Mouse (Mus musculus): Measurements from ENCODE around the gene Brd4. TPM values are rescaled to one million over a fixed set of nuclear protein-coding genes. Genes with fewer than 3 reads are reported as not detected.
A peak's percentile ranks its signal among the peaks of the same experiment; 100 is the strongest.

Gene Brd4
- total RNA-seq (2012; rRNA removed) (12.3 and 18.3 TPM in 2 replicates), polyA plus RNA-seq (2012; ENCODE audit: insufficient read depth in 1 of 2, insufficient read length in 2 of 2, low read depth in 1 of 2, low replicate concordance in 2 of 2, missing spikeins in 1 of 2) (10 to 100 TPM in 1 of 2 experiments, not detected in 1; 91.4 TPM)

GRCm38 (mm10) chr17:32284262-32285137 lies at the start of gene Brd4:
Gene Brd4 (minus strand): TSS chr17:32284722.
- Histone ChIP-seq H3K27ac (ENCODE audit: control insufficient read depth, low read depth, low read length) (peak within 1 kb of the TSS; percentile 84), H3K27me3 (ENCODE audit: control insufficient read depth in 1 of 2, insufficient read depth in 2 of 2, low read length in 2 of 2) (no peaks in the 10 kb centered on the region), H3K4me1 (ENCODE audit: control insufficient read depth in 1 of 2, insufficient read depth in 2 of 2, low read length in 2 of 2) (peaks cover 10 to 12% of the 10 kb centered on the region in 2 experiments), H3K36me3 (ENCODE audit: control insufficient read depth in 1 of 2, insufficient read depth in 2 of 2, low read length in 2 of 2) (peaks cover 0 to 36% of the 10 kb centered on the region in 2 experiments; a peak in 2 of 4 replicates), H3K9me3 (replicated peaks; ENCODE audit: insufficient read depth, low read length) (no peaks in the 10 kb centered on the region), H3K9ac (ENCODE audit: control insufficient read depth, low read depth, low read length, poor library complexity, severe bottlenecking) (peak within 1 kb of the TSS; percentile 89), H3K79me2 (ENCODE audit: control insufficient read depth, insufficient read depth, low read length, poor library complexity) (peaks cover 52% of the 10 kb centered on the region), H3K4me3 (ENCODE audit: control insufficient read depth in 1 of 2, insufficient read depth in 1 of 2, low read depth in 2 of 2, low read length in 2 of 2) (peak within 1 kb of the TSS; percentile 67 to 69)
- DNase-seq (ENCODE audit: low read depth, low spot score) = peak; percentile 93
- no peak for TF ChIP-seq MEF2A (IDR thresholded peaks at IDR 0.05; ENCODE audit: extremely low read depth, insufficient replicate concordance, low read depth, low read length, poor library complexity, severe bottlenecking)
- TF ChIP-seq TBP (IDR thresholded peaks at IDR 0.05; ENCODE audit: low read depth, low read length) = peak; percentile 46; the same call in 1 of the 2 replicates
- TF ChIP-seq HCFC1 (IDR thresholded peaks at IDR 0.05; ENCODE audit: low read depth, low read length) = peak; percentile 76
- TF ChIP-seq RAD21 (IDR thresholded peaks at IDR 0.05; ENCODE audit: low read depth, low read length) = no peak
- TF ChIP-seq EP300 (IDR thresholded peaks at IDR 0.05; ENCODE audit: low read depth in 1 of 2, low read length in 2 of 2) = no peak
- no peak for TF ChIP-seq RCOR1 (IDR thresholded peaks at IDR 0.05; ENCODE audit: low read depth, low read length)
- no peak for TF ChIP-seq SMC3 (IDR thresholded peaks at IDR 0.05; ENCODE audit: low read depth, low read length)
- TF ChIP-seq MYB (IDR thresholded peaks at IDR 0.05; ENCODE audit: low read depth, low read length) = peak; percentile 5; the same call in 1 of the 2 replicates
- peak; percentile 5; the same call in 1 of the 2 replicates for TF ChIP-seq ETS1 (IDR thresholded peaks at IDR 0.05; ENCODE audit: low read depth, low read length)
- peak; percentile 67 for TF ChIP-seq MXI1 (IDR thresholded peaks at IDR 0.05; ENCODE audit: low read depth, low read length)
- TF ChIP-seq CHD1 (IDR thresholded peaks at IDR 0.05; ENCODE audit: low read depth, low read length) = no peak
- TF ChIP-seq ZNF384 (IDR thresholded peaks at IDR 0.05; ENCODE audit: low read depth, low read length) = no peak
- TF ChIP-seq TAL1 (IDR thresholded peaks at IDR 0.05; ENCODE audit: low read length) = no peak
- TF ChIP-seq ZC3H11A (IDR thresholded peaks at IDR 0.05; ENCODE audit: low read depth, low read length) = no peak
- no peak for TF ChIP-seq ELF1 (IDR thresholded peaks at IDR 0.05; ENCODE audit: low read depth, low read length)
- TF ChIP-seq ZKSCAN1 (IDR thresholded peaks at IDR 0.05; ENCODE audit: low read depth, low read length) = no peak
- TF ChIP-seq POLR2AphosphoS2 (IDR thresholded peaks at IDR 0.05; ENCODE audit: low read length) = peak; percentile 85
- TF ChIP-seq MAZ (IDR thresholded peaks at IDR 0.05; ENCODE audit: low read depth, low read length) = no peak
- no peak for TF ChIP-seq MYC (IDR thresholded peaks at IDR 0.05; ENCODE audit: low read depth, low read length)
- no peak for TF ChIP-seq GATA1 (IDR thresholded peaks at IDR 0.05; ENCODE audit: low read depth, low read length)
- 0 out of 6 replicates have a peak, but pooled peaks of 1 of the 3 experiments have one; percentile 0 for TF ChIP-seq CTCF (IDR thresholded peaks at IDR 0.05 in 2 of 3, conservative IDR thresholded peaks at IDR 0.05 in 1 of 3; ENCODE audit: control insufficient read depth in 1 of 3, insufficient read depth in 1 of 3, low read depth in 2 of 3, low read length in 3 of 3, poor library complexity in 1 of 3, severe bottlenecking in 1 of 3)
- TF ChIP-seq MAFK (IDR thresholded peaks at IDR 0.05; ENCODE audit: borderline replicate concordance, low read depth, low read length) = no peak
- peak; percentile 81; the same call in 1 of the 2 replicates for TF ChIP-seq ZMIZ1 (IDR thresholded peaks at IDR 0.05; ENCODE audit: low read depth, low read length)
- TF ChIP-seq USF2 (IDR thresholded peaks at IDR 0.05; ENCODE audit: borderline replicate concordance in 1 of 2, insufficient read depth in 1 of 2, low read depth in 1 of 2, low read length in 2 of 2) = no peak
- TF ChIP-seq MAX (IDR thresholded peaks at IDR 0.05; ENCODE audit: low read length) = no peak
- no peak for TF ChIP-seq CHD2 (IDR thresholded peaks at IDR 0.05; ENCODE audit: low read length)
- no peak for TF ChIP-seq E2F4 (IDR thresholded peaks at IDR 0.05; ENCODE audit: borderline replicate concordance, low read depth, low read length)
- no peak for TF ChIP-seq GABPA (IDR thresholded peaks at IDR 0.05; ENCODE audit: low read depth, low read length)
- no peak for TF ChIP-seq BHLHE40 (IDR thresholded peaks at IDR 0.05; ENCODE audit: borderline replicate concordance, low read depth, low read length)
- TF ChIP-seq SIN3A (IDR thresholded peaks at IDR 0.05; ENCODE audit: low read length) = peak; percentile 69
- 0 out of 2 replicates have a peak, but pooled peaks have one; percentile 27 for TF ChIP-seq USF1 (IDR thresholded peaks at IDR 0.05; ENCODE audit: low read depth, low read length)
- peak; percentile 82 for TF ChIP-seq NELFE (IDR thresholded peaks at IDR 0.05; ENCODE audit: low read depth, low read length)
- peak; percentile 53; the same call in 1 of the 2 replicates for TF ChIP-seq TCF12 (IDR thresholded peaks at IDR 0.05; ENCODE audit: low read depth, low read length)
- no peak; the same call in 1 of the 2 replicates for TF ChIP-seq KAT2A (conservative IDR thresholded peaks at IDR 0.05; ENCODE audit: low read depth, low read length)
- peak; percentile 93 to 96 for TF ChIP-seq POLR2A (IDR thresholded peaks at IDR 0.05; ENCODE audit: control insufficient read depth in 1 of 2, insufficient read depth in 1 of 2, low read depth in 1 of 2, low read length in 2 of 2, poor library complexity in 1 of 2)

All from MEL (cell line).